Mouse (Mus musculus): ENCODE results near the gene Cyp4f40.
"Not testable (repeated sequence)": the region's sequence is repeated elsewhere in the genome, so short reads cannot be mapped to it uniquely, and the experiment has no call there.

Gene Cyp4f40

DNA sequence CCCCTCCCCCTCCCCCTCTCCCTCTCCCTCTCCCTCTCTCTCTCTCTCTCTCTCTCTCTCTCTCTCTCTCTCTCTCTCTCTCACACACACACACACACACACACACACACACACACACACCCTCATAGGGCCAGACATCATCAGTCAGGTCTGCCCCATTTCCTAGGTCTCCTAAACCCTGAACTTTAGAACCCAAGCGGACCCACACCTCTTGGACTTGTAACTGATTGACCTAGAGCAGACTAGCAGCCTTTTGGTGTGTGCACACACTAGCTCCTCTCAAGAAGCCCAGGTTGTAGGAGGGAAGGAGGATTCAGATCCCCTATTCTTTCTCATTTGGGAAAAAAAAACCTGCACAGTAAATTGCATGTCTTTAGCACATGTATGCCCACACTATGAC, 63.5 kb downstream of the Cyp4f40 start:
- DNase-seq: not testable (repeated sequence)

DNA sequence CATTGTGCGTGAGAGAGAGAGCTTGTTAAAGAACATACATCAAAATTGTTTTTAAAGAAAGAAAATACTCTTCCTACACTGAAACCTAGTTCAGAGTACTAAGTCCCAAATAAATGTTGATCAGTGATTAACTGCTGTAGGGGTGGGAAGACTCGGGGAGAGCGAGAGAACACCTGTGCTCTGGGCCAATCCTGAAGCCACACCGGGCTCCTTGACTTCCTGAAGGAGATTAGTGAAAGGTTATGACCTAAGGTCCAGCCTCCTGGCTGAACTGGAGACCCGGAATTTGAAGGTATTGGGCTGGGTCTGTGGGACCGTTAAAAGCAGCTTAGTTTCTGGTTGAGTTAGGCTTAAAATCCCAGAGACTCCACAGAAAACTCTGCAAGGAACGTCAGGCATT, 64.1 kb downstream of the Cyp4f40 start:
- no peak for DNase-seq

GRCm38 (mm10) chr17:32726360-32726759, 67.7 kb downstream of the Cyp4f40 start:
- not testable (repeated sequence) for DNase-seq
